Mouse (Mus musculus): ENCODE measurements around the gene Lrmda. TPM values are rescaled to one million over a fixed set of nuclear protein-coding genes. Genes with fewer than 3 reads are reported as not detected.

Gene Lrmda
- total RNA-seq, 2 experiments from 2014 or later = 11.2 to 12.6 TPM

DNA sequence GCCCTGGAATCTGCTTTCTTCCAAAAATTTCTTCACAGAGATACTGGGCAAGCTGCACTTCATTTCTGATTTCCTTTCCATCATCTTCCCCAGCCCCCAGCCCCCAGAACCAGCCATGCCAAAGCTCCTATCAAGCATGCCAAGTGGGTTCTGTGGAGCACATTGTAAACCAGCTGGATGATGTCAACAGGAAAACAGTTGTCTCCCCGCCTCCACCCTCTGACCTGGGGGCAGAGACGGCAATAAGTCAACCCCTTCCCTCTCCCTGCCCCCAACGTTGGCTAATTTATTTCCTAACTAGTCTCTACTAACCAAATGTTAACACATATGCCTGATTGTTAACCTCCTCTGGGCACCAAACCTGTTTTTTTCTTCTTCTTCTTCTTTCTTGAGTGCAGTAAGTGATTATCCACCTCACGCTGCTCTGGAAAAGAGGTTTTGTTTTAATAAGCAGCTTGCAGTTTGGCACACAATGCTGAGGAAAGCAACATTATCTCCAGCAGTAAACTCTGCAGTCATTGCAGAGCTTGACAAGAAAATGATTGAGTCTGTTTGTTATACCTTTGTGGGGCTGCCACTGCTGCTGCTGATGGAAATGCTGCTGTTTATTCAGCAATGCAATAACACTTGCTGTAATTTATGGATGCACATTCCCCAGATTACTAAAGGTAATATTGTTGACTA, 128.0 kb downstream of the Lrmda start:
- ATAC-seq (ENCODE audit: poor library complexity, severe bottlenecking) = no peak

GRCm38 (mm10) chr14:22152701-22153100, 133.2 kb downstream of the Lrmda start:
- ATAC-seq (ENCODE audit: poor library complexity, severe bottlenecking) = no peak

GRCm38 (mm10) chr14:22154096-22154495, 134.6 kb downstream of the Lrmda start:
- no peak for ATAC-seq (ENCODE audit: poor library complexity, severe bottlenecking)

- no peak for ATAC-seq (ENCODE audit: poor library complexity, severe bottlenecking)
Observed at GRCm38 (mm10) chr14:22155034-22155433, 135.5 kb downstream of the Lrmda start.

DNA sequence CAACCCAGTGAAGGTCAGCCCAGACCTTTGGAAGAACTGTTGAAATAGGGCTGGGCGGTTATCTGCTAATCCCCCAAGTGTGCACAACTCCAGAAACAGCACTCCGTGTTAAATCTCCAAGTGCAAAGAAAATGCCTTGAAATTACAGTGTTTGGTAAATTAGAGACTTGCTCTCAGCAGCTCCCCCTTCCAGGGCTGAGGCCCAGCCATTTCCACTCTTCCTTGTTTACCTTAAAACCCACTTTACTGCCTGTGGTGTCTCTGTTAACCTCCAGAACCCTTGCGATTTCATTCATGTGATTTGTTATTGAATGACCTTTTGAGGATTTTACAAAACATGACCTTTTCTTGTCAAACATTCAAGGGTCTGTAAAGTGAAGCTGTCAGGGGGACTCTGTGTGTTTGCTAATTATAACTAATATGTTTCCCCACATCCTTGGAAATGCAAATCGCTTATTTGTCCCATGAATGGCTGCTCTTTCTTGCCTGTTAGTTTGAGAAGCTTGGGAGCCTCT, 136.1 kb downstream of the Lrmda start:
- no peak for ATAC-seq (ENCODE audit: poor library complexity, severe bottlenecking)

- ATAC-seq (ENCODE audit: poor library complexity, severe bottlenecking) = no peak
Observed at GRCm38 (mm10) chr14:22156991-22157390, 137.5 kb downstream of the Lrmda start.

DNA sequence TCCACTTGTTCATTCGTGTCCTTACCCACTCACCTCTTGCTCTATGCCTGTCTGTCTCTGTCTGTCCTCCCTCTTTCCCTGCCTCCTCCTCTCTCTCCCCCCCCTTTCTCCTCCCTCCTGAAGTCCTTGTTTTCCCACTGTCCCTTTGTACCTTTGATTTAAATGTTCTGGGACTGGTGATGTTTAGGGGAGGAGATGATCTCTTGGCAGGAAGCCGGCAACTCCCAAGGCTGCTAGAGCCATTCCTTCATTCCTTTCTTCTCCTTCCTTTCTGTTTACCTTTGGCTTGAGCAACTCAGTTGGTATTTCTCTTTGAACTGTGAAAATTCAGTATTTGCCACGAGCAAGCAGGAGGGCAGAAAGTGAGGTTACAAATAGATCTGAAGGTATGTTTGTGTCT, 141.9 kb downstream of the Lrmda start:
- ATAC-seq (ENCODE audit: poor library complexity, severe bottlenecking) = no peak

DNA sequence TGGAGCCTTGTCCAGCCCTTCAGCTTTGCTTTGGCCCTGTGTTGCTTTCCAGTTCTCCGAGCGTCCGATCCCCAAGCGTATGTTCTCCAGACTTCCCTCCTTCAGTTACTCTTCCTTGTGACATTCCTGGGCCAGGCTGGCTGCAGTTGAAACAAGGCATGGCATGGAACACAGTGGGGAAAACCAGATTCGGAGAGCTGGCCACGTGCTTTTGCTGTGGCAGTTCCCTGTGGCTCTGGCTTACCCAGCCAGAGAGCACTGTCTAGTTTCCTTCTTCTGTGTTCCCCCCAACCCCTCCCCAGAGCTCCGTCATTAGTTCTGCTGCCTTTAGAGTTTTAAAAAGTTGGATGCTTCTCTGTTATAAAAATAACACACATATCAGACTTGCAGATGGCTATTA, 147.8 kb downstream of the Lrmda start:
- no peak for ATAC-seq (ENCODE audit: poor library complexity, severe bottlenecking)

- no peak for ATAC-seq (ENCODE audit: poor library complexity, severe bottlenecking)
Observed at GRCm38 (mm10) chr14:22168077-22168794, 148.7 kb downstream of the Lrmda start.

DNA sequence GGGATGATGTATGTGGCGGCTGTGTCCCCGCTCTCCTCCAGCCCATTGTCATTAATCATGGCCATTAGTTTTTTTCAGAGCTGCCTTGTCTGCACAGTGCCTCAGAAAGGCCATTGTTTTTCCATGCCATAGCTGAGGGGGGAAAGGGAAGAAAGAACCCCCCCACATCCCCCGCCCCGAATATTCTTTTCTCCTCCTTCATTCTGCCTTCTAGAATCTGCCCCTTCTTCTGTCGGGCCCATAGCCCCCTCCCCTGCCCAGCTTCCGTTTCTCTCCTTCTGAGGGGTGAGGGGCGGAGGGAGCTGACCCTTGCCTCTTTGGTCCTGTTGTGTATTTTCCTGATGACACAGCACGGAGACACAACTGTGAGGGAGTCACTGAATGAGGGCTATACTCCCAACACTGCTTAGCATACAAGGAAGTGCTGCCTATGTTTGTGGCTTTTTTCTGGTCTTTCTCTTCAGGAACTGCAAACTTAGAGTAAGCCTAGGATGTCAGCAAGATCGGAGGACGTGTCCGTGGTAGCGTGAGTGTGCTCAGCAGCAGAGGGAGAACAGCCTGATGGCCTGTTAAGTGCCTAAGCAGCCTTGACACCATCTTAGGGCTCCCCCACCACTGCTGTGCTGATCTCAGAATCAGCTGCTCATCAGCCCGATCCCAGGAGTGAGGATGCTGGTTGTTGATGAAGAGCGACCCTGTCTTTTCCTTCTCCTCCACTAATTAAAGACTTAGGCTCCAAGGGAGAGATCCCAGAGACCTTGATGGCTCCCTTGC, 149.5 kb downstream of the Lrmda start:
- no peak for ATAC-seq (ENCODE audit: poor library complexity, severe bottlenecking)

GRCm38 (mm10) chr14:22174757-22175156, 155.2 kb downstream of the Lrmda start:
- no peak for ATAC-seq (ENCODE audit: poor library complexity, severe bottlenecking)

DNA sequence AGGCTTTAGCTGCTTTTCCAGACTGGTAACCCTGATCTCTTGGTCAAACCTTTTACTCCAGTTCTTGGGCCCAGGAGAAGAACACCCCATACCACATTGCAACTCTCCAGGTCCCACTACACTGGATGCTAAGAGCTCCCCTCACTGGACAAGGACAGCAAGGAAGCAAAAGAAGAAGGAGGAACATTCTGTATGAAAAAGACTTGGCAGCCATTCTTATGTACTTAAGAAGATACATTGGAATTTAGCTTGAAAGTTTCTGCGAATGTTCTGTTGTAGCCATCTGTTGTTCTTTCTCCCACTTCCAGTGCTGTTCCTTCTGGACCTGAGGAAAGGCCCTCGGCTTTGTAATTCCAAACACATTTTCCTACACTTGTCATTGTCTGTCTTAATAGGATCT, 160.2 kb downstream of the Lrmda start:
- ATAC-seq (ENCODE audit: poor library complexity, severe bottlenecking) = no peak

GRCm38 (mm10) chr14:22181508-22181907, 162.0 kb downstream of the Lrmda start:
- ATAC-seq (ENCODE audit: poor library complexity, severe bottlenecking) = no peak

DNA sequence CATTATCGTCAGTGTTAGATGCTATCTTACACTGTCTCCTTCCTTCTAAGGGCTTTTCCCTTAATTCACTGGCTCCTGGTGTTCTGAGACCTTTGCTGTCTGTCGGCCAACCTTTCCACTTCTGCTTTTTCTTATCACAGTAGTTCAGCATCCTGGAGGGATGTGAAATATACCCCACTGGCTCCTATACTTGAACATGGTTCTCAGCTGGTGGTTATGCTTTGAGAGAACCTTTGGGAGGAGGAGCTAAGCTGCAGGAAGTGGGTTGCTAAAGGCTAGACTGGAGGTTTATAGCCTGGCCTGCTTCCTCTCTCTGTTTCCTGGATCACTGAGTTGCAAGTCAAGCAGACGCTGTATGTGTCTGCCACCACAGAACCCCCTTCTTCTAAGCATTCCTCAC, 163.7 kb downstream of the Lrmda start:
- ATAC-seq (ENCODE audit: poor library complexity, severe bottlenecking) = peak; percentile 98

DNA sequence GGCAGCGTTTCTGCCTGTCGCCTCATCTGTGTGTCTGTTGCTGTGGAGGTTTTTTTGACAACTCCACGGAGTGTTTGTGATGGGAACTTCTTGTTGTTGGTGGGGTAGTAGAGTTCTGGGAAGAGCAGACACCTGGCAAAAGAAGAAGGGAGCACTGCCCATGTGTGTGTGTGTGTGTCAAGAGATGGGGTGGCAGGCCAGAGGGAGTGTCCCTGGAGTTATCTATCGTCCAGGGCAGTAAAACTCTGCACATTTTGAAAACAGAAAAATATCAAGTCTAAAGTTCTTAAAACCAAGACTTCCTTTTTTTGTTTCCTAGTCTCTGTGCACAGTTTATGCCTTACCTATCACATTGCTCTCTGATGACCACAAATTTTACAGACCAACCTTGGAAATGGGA, 165.9 kb downstream of the Lrmda start:
- ATAC-seq (ENCODE audit: poor library complexity, severe bottlenecking) = no peak

DNA sequence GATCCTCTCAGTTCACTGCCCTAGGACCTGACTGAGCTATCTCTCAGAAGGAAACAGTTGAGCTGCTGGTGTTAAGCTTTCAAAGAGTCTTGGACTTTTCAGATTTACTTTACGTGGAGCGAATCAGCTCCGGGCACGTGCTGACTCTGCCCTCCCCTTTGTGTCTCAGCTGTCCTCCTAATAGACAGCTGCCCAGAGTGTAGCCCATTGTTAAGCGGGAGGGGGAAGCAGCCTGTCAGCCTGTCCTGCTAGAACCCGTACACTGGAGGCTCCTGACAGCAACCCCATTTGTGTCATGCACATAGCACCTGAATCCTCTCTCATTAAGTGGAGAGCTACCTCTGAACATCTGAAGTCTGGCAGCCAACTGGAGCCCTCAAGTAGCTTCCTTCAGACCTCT, 170.6 kb downstream of the Lrmda start:
- ATAC-seq (ENCODE audit: poor library complexity, severe bottlenecking) = no peak

DNA sequence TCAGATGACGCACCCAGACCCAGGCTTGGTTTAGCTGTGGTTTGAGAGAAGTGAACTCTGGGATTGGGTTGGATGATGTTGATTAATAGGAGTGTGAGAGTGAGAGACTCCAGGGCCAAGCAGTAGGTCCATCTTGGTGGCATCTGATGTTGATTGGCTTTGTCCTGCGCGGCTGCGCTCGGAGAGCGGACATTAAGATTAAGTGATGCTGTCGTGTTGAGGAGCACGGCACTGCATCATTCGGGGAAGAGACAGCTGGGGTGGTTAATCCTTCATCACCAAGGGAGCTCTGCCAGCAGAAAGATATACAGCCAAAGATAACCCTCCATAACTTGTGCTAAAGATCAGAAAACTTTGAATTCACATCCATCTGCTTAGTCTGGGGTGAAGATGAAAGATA, 172.7 kb downstream of the Lrmda start:
- ATAC-seq (ENCODE audit: poor library complexity, severe bottlenecking) = no peak

DNA sequence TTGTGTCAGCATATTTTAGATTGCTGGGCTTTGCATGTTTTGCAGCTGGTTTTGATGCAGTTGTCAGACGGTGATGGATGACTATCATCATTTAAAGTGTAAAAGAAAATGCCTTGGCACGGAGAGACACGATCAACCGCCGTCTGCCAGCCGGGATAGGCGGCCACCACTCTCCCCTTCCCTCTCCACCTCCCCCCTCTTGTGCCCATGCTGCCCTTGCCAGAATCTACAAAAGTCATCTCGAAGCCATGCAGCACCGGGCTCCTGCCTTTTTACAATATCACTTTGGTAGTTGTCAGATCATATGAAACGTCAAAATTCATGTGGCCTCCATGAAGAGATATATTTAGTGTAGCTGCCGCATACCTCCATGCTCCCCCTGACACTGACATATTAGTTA, 178.5 kb downstream of the Lrmda start:
- no peak for ATAC-seq (ENCODE audit: poor library complexity, severe bottlenecking)

DNA sequence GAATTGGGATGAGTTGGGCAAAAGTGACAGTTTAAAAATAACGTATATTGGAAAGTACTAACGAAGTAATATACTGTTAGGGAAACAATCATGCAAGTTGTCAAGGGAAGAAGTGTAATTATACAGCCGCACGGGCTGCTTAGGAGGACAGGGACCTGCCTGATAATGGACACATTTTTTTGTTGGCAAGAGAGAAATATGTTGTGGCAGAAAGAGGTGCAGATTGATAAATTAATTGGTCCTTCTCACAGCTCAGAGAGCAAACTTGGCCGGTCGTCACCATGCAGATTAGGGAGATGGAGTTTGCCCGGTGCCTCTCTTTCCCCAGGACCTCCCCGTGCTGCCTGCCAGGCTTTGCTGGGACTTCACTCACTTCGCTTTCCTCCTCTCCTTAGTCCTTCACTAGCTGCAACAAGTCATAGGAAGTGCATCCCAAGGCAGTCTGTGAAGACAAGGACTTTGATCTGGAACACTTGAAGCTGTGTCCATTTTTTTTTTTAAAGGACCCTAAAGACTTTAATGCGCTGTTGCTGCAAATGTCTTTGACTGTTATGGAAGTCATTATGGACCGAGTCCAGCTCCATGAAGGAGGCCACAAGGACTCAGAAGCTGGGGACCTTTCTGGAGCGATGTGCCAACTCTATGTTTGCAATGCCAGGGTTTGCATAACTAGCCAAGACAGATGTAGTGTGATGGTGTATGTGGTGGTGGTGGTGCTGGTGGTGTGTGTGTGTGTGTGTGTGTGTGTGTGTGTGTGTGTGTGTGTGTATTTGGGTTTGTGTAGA, 179.3 kb downstream of the Lrmda start:
- no peak for ATAC-seq (ENCODE audit: poor library complexity, severe bottlenecking)

DNA sequence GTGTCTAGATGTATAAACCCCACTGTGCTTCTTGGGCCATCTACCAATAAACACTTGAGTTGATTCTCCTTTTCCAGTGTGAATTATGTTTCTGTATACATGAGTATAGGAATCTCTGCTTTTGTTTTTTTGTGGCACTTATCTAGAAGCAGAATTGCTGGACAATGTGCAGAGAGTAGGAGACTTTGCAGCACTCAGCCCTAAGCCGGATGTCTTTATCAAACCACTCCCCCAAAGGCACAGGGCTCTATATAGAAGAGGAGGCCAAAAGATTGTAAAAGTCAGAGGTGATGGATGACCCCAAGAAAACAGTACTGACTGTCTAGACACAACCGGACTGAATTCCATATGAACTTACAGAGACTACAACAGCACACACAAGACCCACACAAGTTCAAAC, 182.2 kb downstream of the Lrmda start:
- no peak for ATAC-seq (ENCODE audit: poor library complexity, severe bottlenecking)

DNA sequence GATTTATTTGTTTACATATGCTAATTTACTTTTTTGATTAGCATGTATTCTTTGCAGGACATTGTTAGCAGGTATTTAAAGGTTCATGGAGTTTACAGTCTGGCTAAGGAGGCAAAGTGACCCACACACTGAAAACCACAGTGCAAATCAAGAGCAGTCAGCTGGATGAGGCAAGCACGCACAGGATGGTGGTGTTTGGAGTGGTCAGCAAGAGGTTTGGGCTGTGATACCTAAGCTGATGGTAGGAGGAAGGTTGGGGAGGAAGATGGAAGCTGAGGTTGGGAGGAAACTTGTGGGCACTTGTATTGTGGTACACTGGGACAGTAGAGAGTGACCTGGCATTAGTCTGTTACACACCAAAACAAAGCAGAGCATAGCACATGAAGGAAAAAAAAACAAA, 191.1 kb downstream of the Lrmda start:
- ATAC-seq (ENCODE audit: poor library complexity, severe bottlenecking) = no peak

Data from megakaryocyte, adult 5-6 weeks (primary cell).